Mouse (Mus musculus): ENCODE measurements around the gene Kcnn4.
"Not testable (repeated sequence)": the region's sequence is repeated elsewhere in the genome, so short reads cannot be mapped to it uniquely, and the experiment has no call there.

Kcnn4 gene

GRCm38 (mm10) chr7:24391077-24391476 is 21.0 kb downstream of the Kcnn4 start:
- no peak for DNase-seq (ENCODE audit: low read depth)

DNA sequence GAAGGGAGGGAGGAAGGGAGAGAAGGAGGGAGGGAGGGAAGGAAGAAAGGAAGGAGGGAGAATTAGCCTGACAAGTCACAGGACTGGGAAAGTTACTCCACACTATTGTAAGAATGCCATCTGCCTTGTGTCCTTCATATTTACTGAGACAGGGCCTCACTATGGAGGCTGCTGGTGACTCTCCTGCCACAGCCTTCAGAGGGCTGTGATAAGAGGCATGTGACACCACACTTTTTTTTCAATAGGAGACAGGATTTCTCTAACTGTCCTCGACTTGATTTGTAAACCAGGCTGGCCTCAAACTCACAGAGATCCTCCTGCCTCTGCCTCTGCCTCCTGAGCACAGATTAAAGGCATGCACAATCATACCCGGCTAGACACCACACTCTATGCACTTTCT is 21.6 kb downstream of the Kcnn4 start:
- no peak for DNase-seq (ENCODE audit: low read depth)

- DNase-seq (ENCODE audit: low read depth) = no peak
Measured at GRCm38 (mm10) chr7:24394054-24394453, 24.0 kb downstream of the Kcnn4 start.

GRCm38 (mm10) chr7:24394475-24395161 is 24.6 kb downstream of the Kcnn4 start:
- DNase-seq (ENCODE audit: low read depth) = peak; percentile 89

GRCm38 (mm10) chr7:24396832-24397231 is 26.8 kb downstream of the Kcnn4 start:
- peak; percentile 80 for DNase-seq (ENCODE audit: low read depth)

GRCm38 (mm10) chr7:24398364-24398913 is 28.4 kb downstream of the Kcnn4 start:
- no peak for DNase-seq (ENCODE audit: low read depth)

GRCm38 (mm10) chr7:24399256-24400081 is 29.4 kb downstream of the Kcnn4 start, which contains the start of gene Smg9:
Gene Smg9, plus strand, starts transcription at chr7:24399619.
- peak; percentile 100 for DNase-seq (ENCODE audit: low read depth)

- DNase-seq (ENCODE audit: low read depth) = no peak
Measured at GRCm38 (mm10) chr7:24400082-24400452, 30.0 kb downstream of the Kcnn4 start.

- DNase-seq (ENCODE audit: low read depth) = not testable (repeated sequence)
Measured at GRCm38 (mm10) chr7:24400489-24400888, 30.4 kb downstream of the Kcnn4 start.

GRCm38 (mm10) chr7:24402851-24403250 is 32.8 kb downstream of the Kcnn4 start:
- DNase-seq (ENCODE audit: low read depth) = no peak

DNA sequence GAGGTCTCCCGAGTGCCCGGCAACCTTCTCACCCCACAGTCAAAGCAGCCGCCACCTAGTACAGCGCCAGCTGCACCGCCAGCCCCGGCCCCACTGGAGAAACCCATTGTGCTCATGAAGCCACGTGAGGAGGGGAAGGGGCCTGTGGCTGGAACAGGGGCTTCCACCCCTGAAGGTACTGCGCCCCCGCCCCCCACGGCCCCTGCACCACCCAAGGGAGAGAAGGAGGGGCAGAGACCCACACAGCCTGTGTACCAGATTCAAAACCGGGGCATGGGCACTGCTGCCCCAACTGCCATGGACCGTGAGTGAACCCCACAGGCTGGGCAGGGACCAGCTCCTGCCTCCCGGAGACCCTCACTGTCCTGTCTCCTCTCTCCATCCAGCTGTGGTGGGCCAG is 35.6 kb downstream of the Kcnn4 start:
- DNase-seq (ENCODE audit: low read depth) = no peak

GRCm38 (mm10) chr7:24406528-24407344 is 36.7 kb downstream of the Kcnn4 start:
- DNase-seq (ENCODE audit: low read depth) = peak; percentile 88

GRCm38 (mm10) chr7:24408186-24408585 is 38.1 kb downstream of the Kcnn4 start:
- no peak for DNase-seq (ENCODE audit: low read depth)

GRCm38 (mm10) chr7:24410123-24410522 is 40.1 kb downstream of the Kcnn4 start:
- no peak for DNase-seq (ENCODE audit: low read depth)

DNA sequence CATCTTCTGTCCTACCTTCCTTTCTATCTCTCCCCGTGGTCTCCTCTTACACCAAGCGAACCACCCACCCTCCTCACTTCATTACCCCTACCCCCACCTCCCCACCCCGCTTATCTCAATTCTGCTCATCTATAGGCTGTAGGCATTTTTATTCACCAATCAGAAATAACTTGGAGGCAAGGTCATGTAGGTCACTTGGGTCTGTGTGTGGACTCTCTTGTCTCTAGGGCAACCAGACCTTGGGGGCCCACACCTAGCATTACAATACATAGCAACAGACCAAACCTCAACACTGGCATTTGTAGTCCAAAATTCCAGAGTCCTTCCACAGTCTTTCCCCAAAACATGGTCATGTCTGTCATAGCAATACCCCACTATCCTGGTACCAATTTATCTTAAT is 40.8 kb downstream of the Kcnn4 start:
- no peak for DNase-seq (ENCODE audit: low read depth)

- no peak for DNase-seq (ENCODE audit: low read depth)
Measured at GRCm38 (mm10) chr7:24413630-24414029, 43.6 kb downstream of the Kcnn4 start.

DNA sequence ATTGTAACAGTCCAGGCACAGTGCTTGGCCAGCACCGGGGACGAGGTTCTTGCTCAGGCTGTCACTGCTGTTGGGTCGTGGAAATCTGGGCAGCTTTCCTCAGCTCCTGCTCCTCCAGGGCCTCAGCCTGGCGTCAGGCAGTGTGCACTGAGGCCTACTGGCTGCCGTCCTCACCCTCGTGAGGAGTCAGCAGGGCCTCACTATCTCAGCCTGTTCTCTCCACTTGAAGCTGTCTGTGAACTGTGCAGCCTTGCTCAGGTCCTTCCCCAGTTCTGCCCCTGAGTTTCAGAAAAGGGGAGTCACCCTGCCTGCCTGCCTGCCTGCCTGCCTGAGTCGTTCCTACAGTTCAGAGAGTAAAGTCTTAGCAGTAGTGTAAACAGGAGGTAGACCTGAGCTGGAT is 45.2 kb downstream of the Kcnn4 start:
- no peak for DNase-seq (ENCODE audit: low read depth)

- no peak for DNase-seq (ENCODE audit: low read depth)
Measured at GRCm38 (mm10) chr7:24419579-24419978, 49.5 kb downstream of the Kcnn4 start.

DNA sequence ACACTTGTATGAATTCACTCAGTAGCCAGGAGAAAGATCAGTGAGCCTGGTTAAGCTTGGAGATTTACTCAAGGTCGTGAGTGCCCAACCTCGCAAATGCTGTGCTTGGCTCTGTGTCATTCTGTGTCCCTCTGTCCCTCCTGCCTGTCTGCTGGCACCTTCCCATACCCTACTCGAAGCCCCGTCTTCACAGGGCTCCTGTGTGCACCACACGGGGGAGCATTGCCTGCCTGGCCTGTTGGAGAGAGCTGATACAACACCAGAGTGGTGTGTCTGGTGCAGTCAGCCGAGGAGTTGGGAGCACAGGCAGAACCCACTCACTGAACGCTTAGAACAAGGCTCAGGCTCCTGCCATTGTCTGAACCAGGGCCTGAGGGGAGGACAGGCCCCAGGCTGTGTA is 51.6 kb downstream of the Kcnn4 start:
- DNase-seq (ENCODE audit: low read depth) = no peak

- no peak for DNase-seq (ENCODE audit: low read depth)
Measured at GRCm38 (mm10) chr7:24422251-24422650, 52.2 kb downstream of the Kcnn4 start.

- DNase-seq (ENCODE audit: low read depth) = no peak
Measured at GRCm38 (mm10) chr7:24423107-24423763, 53.2 kb downstream of the Kcnn4 start.
